Mouse (Mus musculus) naive thymus-derived CD4-positive, alpha-beta T cell, adult 2 months (primary cell): Measurements from ENCODE around the gene Cnpy1.

Experiments used
- DNase-seq: peaks from one replicate; pipeline ENCODE4 v3.0.0-alpha.2; 2011; ENCODE audit warnings: low read depth

Gene Cnpy1

DNA sequence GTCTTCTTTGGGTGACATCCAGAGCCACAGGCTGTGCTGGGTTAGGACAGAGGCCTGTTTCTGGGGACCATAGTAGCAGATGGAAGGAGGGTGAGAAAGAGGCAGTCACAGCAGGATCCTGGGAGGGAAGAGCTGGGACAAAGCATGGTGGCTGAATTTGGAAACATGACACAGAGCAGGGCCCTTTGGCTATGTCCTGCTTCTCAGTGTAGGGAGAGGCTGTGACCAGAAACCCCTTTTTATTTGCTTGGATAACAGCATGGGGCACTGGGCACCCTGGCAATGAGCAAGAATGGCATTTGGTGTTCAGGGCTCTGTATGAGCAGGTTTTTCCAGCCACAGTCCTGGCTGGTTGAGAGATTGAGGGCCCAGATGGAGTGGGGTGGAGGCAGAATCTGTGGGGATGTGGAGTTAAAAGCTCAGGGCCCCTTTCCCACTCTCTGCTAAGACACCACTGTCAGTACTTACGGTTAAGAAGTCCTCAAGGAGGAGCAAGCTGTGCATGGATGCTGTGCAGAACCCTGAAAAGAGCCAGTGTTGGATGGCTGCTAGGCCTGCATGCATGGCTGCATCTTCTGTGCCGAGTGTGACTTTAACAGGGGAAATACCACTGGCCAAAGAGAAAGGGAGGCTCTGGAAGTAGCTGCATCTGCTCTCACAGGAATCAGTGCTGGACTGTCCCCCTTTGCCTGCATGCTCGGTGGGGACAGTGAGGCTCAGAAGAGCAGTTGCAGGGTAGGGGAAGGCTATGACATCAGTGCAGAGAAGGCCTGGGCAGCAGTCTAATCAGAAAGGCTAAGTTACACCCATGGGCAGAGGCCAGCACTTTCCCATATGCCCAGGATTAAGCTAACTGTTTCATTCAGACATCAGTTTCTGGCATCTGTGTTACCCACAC, 54.2 kb downstream of the Cnpy1 start:
- DNase-seq: no peak

DNA sequence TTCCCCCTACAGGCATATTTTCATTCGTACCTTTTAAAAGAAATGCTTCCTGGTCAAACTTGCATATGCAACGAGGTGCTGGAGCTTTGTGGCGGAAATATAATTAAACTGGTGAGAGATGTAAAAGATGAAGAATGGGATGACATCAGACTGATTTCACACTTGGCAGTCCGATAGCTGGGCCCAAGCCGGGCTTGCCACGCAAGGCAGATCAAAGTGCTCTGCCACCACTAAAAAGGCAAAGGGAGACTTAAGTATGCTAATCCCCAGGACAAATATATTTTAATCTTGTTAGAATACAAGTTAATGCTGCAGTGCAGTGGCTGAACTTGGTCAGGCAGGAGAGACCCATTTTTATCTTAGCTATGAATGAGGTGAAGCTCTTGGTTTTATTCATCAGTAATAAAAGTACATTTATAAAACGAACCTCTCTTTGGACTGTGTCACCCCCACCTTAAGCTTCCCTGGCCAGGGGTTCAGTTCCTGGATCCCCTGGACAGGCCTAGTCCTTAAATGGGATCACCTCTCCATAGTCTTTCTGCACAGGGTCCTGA, 66.3 kb downstream of the Cnpy1 start:
- no peak for DNase-seq

DNA sequence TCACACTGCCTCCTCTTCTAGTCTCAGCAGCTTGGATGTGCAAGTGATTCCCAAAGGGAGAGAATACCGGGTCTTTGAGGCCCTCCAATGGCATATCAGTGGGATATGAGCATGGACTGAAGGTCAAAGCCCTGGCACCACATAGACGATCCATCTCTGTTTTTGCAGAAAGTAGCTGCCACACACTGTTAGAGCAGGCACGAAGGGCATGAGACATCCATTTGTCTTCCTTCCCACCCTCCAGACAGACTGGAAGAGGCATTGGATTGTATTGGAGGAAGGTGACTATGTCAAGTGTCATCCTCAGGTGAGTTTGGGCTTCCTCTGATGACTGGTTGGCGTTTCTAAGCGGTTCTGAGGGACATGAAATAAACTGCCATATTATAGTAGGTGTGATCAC, 67.3 kb downstream of the Cnpy1 start:
- DNase-seq: no peak

DNA sequence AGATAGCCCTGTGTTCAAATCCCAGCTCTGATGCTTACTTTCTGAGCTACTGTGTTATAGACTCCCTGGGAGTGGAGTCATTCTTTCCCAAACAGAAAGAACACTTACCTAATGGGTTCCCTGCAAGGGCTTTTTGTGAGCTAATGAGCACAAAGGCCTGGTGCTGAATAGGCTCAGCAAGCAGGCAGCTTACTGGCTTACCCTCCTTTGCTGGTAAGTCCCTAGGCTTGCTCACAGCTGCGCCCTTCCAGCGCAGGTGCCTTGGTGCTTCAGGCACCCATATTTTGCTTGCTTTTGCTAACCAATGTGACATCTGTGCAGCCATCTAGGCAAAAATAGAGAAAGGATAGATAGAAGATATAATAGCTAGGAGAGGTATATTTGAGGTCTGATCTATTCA, 69.0 kb downstream of the Cnpy1 start:
- DNase-seq: no peak

DNA sequence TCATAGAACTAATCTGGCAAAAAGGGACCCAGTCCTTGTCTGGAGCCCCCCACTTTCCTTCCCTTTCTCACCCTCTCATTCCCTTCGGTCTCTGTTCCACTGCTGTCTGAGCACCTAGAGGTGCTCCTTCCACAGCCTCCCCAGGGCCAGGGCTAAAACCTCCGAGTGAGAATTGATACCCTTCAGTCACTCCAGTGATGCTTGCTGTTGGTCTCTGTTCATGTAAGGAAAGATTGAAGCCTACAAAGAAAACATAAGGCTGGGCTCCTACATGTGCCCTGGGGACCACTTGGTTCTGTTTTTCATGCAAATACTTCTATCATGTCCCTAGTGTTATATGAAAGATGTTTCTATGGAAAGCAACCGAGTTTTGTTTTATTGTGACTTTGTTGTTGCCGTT, 69.6 kb downstream of the Cnpy1 start:
- no peak for DNase-seq

DNA sequence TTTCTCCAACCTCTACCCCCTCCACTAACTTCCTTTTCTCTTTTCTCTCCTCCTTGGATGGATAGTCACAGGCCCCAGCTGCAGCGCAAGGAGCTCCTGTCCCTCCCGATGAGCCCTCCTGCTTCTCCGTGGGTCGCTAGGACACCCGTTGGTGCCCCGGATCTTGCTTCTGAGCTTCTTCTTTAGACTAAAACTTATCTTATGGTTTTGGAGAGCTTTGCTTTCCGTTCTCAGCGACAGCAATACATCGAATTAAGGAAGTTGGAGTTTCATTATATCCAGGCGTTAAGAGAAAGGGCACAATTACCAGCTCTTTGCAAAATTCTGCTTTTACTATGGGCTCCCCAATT, 70.1 kb downstream of the Cnpy1 start:
- no peak for DNase-seq

DNA sequence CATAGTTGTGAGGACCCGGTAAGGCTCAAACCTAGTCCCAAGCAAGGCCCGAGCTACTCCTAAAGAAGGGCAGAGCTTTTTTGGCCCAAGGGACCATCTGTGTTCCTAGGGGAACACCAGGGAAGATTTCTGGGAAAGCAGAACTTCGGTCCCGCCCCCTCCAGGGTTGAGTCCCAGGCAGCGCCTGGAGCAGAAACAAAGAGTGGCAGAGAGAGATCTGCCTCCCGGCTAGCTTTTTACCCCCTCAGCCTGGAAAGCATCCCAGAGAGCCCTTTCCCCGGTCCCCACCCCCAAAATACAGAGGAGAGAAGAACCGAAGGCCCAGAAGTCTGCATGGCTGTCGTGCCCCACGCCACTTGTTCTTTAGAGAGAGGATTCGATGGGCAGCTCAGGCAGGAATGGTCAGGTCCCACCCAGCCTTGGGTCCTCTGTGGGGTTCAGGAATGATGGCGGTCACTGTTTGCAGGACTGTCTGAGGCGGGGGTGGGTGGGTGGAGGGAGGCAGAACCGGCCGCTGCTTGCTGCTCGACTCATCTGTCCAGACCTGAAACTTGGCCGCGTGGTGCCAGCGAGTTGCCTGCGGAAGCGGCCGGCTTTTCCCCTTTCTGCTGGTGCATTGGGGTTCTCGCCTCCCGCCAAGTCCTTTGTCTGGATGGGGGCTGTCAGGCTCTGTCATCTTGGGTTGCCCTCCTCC, 70.6 kb downstream of the Cnpy1 start:
- no peak for DNase-seq

DNA sequence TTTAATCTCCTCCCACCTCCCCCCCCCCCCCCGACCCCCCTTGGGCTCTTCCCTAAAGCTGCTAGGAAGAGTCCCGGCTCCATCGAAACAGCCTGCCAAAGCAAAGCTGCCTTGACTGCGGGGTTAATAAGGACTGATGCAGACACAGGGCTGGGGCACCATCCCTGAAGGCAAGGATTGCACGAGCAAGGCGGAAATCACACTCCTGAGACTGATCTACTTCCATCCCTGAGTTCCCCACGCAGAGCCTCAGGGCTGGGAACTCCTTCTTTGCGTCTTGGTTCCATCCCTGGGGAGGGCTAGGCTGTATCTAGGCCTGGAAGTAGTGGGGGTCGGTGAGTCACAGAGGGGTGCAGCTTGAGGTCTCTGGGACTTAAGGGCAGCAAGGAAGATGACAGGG, 71.5 kb downstream of the Cnpy1 start:
- DNase-seq: no peak

DNA sequence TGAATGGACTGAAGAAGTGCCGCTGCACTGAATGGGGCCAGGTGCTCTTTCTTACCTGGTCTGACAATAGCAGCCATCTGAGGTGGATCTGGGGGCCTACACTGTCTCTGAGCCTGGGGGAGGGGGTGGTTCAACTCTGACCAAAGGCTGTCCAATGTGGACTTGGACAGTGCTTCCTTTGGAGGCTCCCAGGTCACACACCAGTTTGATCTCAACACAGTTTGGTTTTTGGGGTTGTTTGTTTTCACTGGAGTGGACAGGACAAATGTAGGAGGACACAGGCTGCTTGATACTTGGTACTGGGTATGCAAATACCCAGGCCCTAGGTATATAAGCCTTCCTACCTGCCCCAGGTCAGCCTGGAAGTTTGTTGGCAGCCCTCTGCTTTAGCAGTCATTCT, 71.9 kb downstream of the Cnpy1 start:
- no peak for DNase-seq

DNA sequence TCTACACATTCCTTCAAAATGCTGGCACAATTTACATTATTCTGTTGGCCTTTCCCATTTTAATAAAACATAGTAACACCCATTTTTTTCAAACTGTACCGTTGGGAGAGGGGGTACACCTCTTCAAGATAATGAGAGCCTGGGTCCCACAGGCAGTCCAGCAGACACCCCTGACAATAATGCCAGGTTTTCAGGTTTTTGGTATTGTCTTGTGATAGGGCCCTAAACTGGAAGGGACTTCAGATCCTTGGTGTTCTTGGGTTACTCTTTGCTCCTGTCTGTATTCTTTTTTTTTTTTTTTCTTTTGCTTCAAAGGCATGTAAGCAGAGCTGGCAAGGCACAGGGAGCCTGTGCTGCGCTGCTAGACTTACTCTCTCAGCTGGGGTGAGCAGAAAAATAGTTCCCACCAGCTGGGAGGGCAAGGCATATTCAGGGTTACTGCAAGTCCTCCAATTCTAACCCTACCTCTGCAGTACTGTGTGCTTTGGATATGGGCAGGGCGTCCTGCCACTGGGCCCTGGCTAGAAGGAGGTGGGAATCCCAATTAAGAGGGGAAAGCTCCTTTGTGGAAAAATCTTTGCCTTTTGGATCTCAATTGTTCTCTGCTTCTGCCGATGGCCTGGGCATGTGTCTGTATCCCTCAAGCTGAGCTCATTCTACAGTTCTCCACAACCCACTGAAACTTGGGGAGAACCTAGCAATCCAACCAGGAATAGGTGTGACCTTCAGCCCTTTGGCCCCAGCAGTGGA, 72.5 kb downstream of the Cnpy1 start:
- no peak for DNase-seq

DNA sequence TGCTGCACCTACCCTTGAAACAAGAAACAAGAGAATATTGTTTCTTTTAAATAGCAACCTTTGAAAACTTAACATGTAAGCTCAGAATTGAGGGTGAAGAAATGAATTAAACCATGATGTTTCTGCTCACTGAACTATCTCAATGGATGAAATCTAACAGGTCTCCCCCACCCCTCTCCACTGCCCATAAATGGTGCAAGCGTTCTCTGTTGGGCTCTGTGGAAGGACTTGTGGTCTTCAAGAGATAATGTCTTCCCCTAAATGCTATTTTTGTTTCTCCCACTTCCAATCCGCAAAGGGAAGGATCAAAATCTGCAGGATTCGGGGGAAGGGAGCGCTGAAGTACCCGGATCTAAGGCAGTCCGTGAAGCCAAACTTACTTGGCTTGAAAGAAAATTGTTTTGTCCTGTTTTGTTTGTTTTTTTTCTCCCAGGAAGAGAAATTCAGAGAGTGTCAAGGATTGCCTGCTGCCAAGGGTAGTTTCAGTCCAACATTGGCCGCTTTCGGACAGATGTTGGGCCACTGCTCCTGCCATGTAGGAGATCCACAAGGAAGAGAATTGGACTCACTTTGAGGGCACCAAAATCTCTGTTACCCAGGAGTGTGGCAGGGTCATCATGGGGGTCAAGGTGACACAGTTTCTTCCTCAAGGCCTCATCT, 73.2 kb downstream of the Cnpy1 start:
- no peak for DNase-seq

DNA sequence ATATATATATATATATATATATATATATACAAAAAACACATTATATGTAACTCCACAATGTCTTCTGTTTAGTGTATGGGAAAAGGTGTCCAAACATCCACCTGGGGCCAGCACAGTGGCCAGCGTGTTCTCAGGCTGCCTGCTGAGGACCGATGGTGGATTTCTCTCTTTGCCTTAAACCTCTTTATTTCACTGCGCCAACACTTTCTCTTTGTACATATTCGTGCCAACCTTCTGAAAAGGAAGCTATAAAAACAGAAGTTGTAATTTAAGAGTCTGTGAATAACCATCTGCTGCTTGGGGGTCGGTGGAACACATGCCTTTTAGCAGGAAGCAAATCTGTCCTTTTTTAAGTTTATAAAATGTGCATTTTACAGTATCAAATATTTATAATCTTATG, 73.9 kb downstream of the Cnpy1 start:
- no peak for DNase-seq

DNA sequence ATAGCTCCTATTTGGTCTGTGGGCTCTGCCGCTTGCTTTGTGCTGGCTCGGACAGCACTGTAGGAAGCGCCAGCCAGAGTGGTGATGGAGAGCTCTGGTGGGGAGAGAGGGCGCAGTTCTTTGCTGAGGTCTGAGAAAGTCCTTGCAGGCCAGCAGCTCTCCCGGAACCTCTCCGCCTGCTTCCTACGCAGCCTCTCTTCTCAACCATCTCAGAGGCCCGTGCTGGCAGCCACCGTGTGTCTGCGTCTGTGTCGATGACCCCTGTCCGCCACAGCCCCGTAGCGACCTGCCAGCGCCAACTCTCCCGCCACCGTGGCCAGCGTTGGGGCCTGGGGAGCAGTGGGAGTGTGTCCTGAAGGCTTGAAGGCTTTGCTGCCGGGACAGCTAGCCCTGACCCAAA, 74.7 kb downstream of the Cnpy1 start:
- no peak for DNase-seq

DNA sequence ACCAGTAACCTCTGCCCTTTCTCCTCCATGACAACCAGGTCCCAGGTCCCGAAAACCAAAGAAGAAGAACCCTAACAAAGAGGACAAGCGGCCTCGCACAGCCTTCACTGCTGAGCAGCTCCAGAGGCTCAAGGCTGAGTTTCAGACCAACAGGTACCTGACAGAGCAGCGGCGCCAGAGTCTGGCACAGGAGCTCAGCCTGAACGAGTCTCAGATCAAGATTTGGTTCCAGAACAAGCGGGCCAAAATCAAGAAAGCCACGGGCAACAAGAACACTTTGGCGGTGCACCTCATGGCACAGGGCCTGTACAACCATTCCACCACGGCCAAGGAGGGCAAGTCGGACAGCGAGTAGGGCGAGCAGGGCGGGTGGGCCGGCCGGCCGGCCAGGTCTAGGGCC, 75.5 kb downstream of the Cnpy1 start:
- DNase-seq: no peak

DNA sequence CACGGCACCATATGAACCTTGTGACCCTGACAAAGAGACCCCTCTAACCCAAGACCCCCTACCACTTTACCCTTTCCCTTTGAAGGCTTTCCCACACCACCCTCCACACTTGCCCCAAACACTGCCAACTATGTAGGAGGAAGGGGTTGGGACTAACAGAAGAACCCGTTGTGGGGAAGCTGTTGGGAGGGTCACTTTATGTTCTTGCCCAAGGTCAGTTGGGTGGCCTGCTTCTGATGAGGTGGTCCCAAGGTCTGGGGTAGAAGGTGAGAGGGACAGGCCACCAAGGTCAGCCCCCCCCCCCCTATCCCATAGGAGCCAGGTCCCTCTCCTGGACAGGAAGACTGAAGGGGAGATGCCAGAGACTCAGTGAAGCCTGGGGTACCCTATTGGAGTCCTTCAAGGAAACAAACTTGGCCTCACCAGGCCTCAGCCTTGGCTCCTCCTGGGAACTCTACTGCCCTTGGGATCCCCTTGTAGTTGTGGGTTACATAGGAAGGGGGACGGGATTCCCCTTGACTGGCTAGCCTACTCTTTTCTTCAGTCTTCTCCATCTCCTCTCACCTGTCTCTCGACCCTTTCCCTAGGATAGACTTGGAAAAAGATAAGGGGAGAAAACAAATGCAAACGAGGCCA, 76.3 kb downstream of the Cnpy1 start:
- DNase-seq: no peak

DNA sequence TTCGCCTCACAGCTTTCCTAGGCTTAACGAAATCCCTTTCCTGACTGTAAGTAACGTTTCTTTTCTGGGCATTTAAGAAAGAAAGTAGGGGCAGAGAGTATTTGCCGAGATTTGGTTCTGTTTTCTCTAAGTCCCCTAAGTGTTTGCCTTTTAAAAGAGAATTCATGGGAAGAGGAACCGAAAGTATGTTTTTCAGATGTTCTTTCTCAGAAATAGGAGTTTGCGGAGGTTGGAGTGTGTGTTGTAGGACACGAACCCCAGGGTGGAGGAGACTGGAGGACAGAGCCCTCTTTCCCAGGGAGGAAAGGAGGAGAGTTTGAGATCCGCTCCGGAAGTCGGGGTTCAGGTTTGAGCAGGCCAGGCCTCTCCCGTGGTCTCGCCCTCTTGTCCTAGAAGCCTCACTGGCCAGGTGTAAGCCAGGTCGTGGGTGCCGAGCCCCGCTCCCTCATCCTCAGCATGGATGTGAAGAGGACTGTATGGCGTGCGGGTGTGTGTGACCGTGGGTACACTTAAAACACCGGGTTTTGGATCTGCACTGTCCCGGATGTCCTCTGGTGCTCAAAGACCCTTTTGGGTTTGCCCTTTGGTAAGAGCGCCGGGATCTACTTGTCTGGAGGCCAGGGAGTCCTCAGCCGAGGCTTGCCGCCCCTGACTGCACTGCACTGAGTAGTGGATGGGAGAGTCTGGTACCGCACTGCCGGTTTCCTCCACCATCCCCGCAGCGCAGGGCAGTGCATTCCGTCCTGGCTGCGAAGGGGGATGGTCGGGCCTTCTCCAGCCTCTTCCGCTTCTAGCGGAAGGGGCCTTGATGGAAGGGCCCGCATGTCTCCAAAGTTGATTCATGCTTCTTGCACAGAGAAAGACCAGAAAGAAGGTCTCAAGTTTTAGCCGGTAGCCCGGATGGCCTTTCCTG, 77.1 kb downstream of the Cnpy1 start:
- DNase-seq: peak; percentile 35

DNA sequence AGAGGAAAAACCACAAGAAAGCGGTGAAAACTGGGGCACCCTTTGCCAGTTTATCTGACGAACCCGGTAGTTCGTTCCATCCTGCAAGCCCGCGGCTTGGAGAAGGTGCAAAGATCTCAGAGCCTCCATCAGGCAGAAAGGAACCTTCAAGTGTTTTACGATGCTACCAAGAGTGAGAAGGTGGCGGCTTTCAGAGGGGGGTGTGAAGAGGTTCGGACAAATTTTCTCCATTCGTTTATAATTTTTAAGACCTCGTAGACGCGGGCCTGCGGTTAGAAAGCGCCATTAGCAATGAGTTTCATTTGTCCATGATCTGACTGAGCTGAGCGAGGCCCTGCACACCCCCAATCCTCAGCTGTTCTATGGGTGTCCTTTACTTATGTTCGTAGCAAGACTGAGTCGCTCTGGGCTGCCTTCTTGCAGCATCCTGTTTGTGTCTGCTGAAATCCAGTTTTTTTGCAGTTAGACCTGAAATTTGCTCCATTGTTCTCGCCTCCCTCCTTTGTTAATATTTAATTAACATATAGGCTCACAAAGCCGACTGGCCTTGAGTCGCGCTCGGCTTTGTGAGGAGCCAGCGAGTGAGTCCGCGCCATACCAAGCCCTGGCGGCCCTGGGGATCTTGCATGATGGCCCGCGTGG, 77.9 kb downstream of the Cnpy1 start:
- peak; percentile 37 for DNase-seq

DNA sequence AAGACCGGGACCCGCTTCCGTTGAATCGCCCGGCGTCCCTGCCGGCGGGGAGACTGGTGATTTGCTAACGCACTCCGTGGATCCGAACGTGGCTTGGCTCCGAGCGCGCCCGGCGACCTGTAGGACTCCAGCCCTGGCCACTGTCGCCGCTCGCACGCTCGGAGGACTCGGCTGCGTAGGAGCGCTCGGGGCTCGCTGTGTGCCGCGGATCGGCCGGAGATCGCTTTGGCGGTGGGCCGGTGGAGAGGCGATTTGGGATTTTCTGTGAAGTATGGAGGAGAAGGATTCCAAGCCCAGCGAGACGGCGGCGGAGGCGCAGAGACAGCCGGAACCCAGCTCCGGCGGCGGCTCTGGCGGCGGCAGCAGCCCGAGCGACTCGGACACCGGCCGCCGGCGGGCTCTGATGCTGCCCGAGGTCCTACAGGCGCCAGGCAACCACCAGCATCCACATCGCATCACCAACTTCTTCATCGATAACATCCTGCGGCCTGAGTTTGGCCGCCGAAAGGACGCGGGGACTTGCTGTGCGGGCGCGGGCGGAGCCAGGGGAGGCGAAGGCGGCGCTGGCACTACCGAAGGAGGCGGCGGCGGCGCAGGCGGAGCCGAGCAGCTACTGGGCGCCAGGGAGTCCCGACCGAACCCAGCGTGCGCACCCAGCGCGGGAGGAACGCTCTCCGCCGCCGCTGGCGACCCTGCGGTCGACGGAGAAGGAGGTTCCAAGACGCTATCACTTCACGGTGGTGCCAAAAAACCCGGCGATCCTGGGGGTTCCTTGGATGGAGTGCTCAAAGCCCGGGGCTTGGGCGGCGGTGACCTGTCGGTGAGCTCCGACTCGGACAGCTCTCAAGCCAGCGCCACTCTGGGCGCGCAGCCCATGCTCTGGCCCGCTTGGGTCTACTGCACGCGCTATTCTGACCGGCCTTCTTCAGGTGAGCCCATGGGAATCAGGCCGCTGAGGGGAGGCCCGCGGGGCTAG, 79.1 kb downstream of the Cnpy1 start:
- DNase-seq: peak; percentile 36
